Mouse (Mus musculus) forebrain, embryonic 12.5 days (tissue): ENCODE measurements around the gene Ormdl2. TPM values are rescaled to one million over a fixed set of nuclear protein-coding genes. Genes with fewer than 3 reads are reported as not detected.
"Not testable (repeated sequence)": the region's sequence is repeated elsewhere in the genome, so short reads cannot be mapped to it uniquely, and the experiment has no call there.

Experiments used
- ATAC-seq: fragments of 200-750 bp; cut with Nextera tagmentation; 2 replicates; pipeline ENCODE4 v1.8.0; 2017; ENCODE audit warnings: moderate TSS enrichment; ENCODE audit not compliant: low FRiP score
- H3K27ac ChIP-seq: fragments of 300-500 bp; sonication (generic); 2 replicates; pipeline ENCODE4 v1.5.1; 2016; ENCODE audit warnings: mild to moderate bottlenecking
- H3K27me3 ChIP-seq: fragments of 300-500 bp; sonication (generic); 2 replicates; pipeline ENCODE4 v1.6.1; 2016; ENCODE audit warnings: mild to moderate bottlenecking
- H3K36me3 ChIP-seq: fragments of 300-500 bp; sonication (generic); replicated peaks from 2 replicates; pipeline ENCODE4 v1.6.1; 2016; ENCODE audit warnings: mild to moderate bottlenecking
- H3K4me1 ChIP-seq: fragments of 300-500 bp; sonication (generic); 2 replicates; pipeline ENCODE4 v1.6.1; 2016
- H3K4me2 ChIP-seq: fragments of 300-500 bp; sonication (generic); 2 replicates; pipeline ENCODE4 v1.6.1; 2016; ENCODE audit warnings: mild to moderate bottlenecking, moderate library complexity
- H3K4me3 ChIP-seq: fragments of 300-500 bp; sonication (generic); replicated peaks from 2 replicates; pipeline ENCODE4 v1.5.1; 2016; ENCODE audit warnings: mild to moderate bottlenecking
- H3K9ac ChIP-seq: fragments of 300-500 bp; sonication (generic); 2 replicates; pipeline ENCODE4 v1.6.1; 2016; ENCODE audit warnings: mild to moderate bottlenecking
- H3K9me3 ChIP-seq: fragments of 300-500 bp; sonication (generic); 2 replicates; pipeline ENCODE4 v1.6.1; 2016
- WGBS: fragments of 180-500 bp; shearing (Covaris S2); methylation state at CpG from one replicate; pipeline ENCODE4 v1.1.7; 2016; 5-methylcytosine and 5-hydroxymethylcytosine counted together
- polyA plus RNA-seq: library from polyadenylated mRNA; unstranded; fragments of >200 nt; fragmentation: Nextera tagmentation; extraction: Ambion mirVana; gene quantifications from 2 replicates; pipeline ENCODE4 v1.2.1, GENCODE M21; 2016

Gene Ormdl2
- polyA plus RNA-seq, 1 experiment from 2014 or later = 47.4 TPM

- Histone ChIP-seq H3K36me3 (peaks cover 29% of the 10 kb centered on the region), H3K27me3 (no peaks in the 10 kb centered on the region), H3K9me3 (no peaks in the 10 kb centered on the region), H3K27ac (no peak overlapping the region), H3K9ac (no peak overlapping the region), H3K4me3 (no peak overlapping the region), H3K4me2 (no peak overlapping the region), H3K4me1 (peaks cover 18% of the 10 kb centered on the region)
- no peak for ATAC-seq
- 97% methylated on average over 9 of the region's 9 CpGs for WGBS
Measured at GRCm38 (mm10) chr10:128823821-128824220, 2.4 kb upstream of the Ormdl2 start.

GRCm38 (mm10) chr10:128823087-128823486 is 1.6 kb upstream of the Ormdl2 start:
- Histone ChIP-seq H3K4me1 (peaks cover 18% of the 10 kb centered on the region), H3K4me2 (peak overlapping the region; percentile 78), H3K36me3 (peaks cover 34% of the 10 kb centered on the region), H3K4me3 (peak overlapping the region; percentile 74)
- not testable (repeated sequence) for ATAC-seq, H3K9me3 ChIP-seq, H3K9ac ChIP-seq, H3K27ac ChIP-seq, H3K27me3 ChIP-seq
- WGBS = 74% methylated on average over 4 of the region's 4 CpGs

GRCm38 (mm10) chr10:128822135-128822534 is 690 bp upstream of the Ormdl2 start:
- H3K4me1 ChIP-seq = peaks cover 18% of the 10 kb centered on the region
- ATAC-seq = peak; percentile 12; the same call in 1 of the 2 replicates
- peak overlapping the region; percentile 78 for H3K4me2 ChIP-seq
- H3K27ac ChIP-seq = no peak overlapping the region; the same call in 1 of the 2 replicates
- no peaks in the 10 kb centered on the region for H3K27me3 ChIP-seq
- peaks cover 37% of the 10 kb centered on the region for H3K36me3 ChIP-seq
- no peaks in the 10 kb centered on the region for H3K9me3 ChIP-seq
- 5% methylated on average over 13 of the region's 13 CpGs for WGBS
- H3K4me3 ChIP-seq = peak overlapping the region; percentile 74
- H3K9ac ChIP-seq = peak overlapping the region; percentile 76

GRCm38 (mm10) chr10:128820217-128820616 is 1.2 kb downstream of the Ormdl2 start:
- no peak for ATAC-seq

GRCm38 (mm10) chr10:128817033-128817432 is 4.4 kb downstream of the Ormdl2 start, which contains the start of gene Sarnp:
Gene Sarnp (plus strand): TSS chr10:128817333.
- no peak within 1 kb of the TSS for H3K4me3 ChIP-seq
- WGBS = 92% methylated on average over 13 of the region's 13 CpGs
- H3K27ac ChIP-seq = no peak within 1 kb of the TSS
- H3K9me3 ChIP-seq = no peaks in the 10 kb centered on the region
- no peak within 1 kb of the TSS for H3K4me2 ChIP-seq
- no peaks in the 10 kb centered on the region for H3K27me3 ChIP-seq
- H3K36me3 ChIP-seq = peaks cover 65% of the 10 kb centered on the region
- H3K4me1 ChIP-seq = peaks cover 9% of the 10 kb centered on the region
- no peak within 1 kb of the TSS for H3K9ac ChIP-seq
- no peak for ATAC-seq

More at GRCm38 (mm10) chr10:128820217-128820616, 1.2 kb downstream of the Ormdl2 start:
- no peak overlapping the region for H3K4me3 ChIP-seq
- no peaks in the 10 kb centered on the region for H3K27me3 ChIP-seq
- H3K9ac ChIP-seq = no peak overlapping the region
- no peak overlapping the region for H3K27ac ChIP-seq
- peaks cover 47% of the 10 kb centered on the region for H3K36me3 ChIP-seq
- no peak overlapping the region for H3K4me2 ChIP-seq
- H3K4me1 ChIP-seq = peaks cover 18% of the 10 kb centered on the region
- no peaks in the 10 kb centered on the region for H3K9me3 ChIP-seq
- 91% methylated on average over 4 of the region's 4 CpGs for WGBS

GRCm38 (mm10) chr10:128807018-128807417 is 14.4 kb downstream of the Ormdl2 start:
- H3K36me3 ChIP-seq = peaks cover 26% of the 10 kb centered on the region
- H3K9me3 ChIP-seq = no peaks in the 10 kb centered on the region
- peak overlapping the region; percentile 70 for H3K4me2 ChIP-seq
- H3K27ac ChIP-seq = no peak overlapping the region
- 94% methylated on average over 8 of the region's 8 CpGs for WGBS
- no peak for ATAC-seq
- H3K27me3 ChIP-seq = no peaks in the 10 kb centered on the region
- peak overlapping the region; percentile 74 for H3K9ac ChIP-seq
- H3K4me3 ChIP-seq = peak overlapping the region; percentile 69
- H3K4me1 ChIP-seq = peaks cover 56% of the 10 kb centered on the region

- WGBS = 70% methylated on average over 6 of the region's 6 CpGs
- H3K36me3 ChIP-seq = peaks cover 36% of the 10 kb centered on the region
Measured at GRCm38 (mm10) chr10:128806086-128806485, 15.4 kb downstream of the Ormdl2 start.

GRCm38 (mm10) chr10:128805092-128806000 is 16.1 kb downstream of the Ormdl2 start:
- peaks cover 56% of the 10 kb centered on the region for H3K4me1 ChIP-seq
- H3K9ac ChIP-seq = peak overlapping the region; percentile 74
- peak overlapping the region; percentile 69 for H3K4me3 ChIP-seq
- ATAC-seq = peak; percentile 91
- no peaks in the 10 kb centered on the region for H3K9me3 ChIP-seq
- peaks cover 43% of the 10 kb centered on the region for H3K36me3 ChIP-seq
- H3K4me2 ChIP-seq = peak overlapping the region; percentile 70
- under 1% methylated on average over 68 of the region's 70 CpGs for WGBS
- H3K27ac ChIP-seq = peak overlapping the region; percentile 97
- no peaks in the 10 kb centered on the region for H3K27me3 ChIP-seq

More at GRCm38 (mm10) chr10:128806086-128806485, 15.4 kb downstream of the Ormdl2 start:
- Histone ChIP-seq H3K4me1 (peaks cover 56% of the 10 kb centered on the region), H3K9me3 (no peaks in the 10 kb centered on the region), H3K4me3 (peak overlapping the region; percentile 69), H3K27ac (peak overlapping the region; percentile 97), H3K9ac (peak overlapping the region; percentile 74), H3K4me2 (peak overlapping the region; percentile 70), H3K27me3 (no peaks in the 10 kb centered on the region)
- ATAC-seq = no peak

- peak within 1 kb of the TSS; percentile 69 for H3K4me3 ChIP-seq
- H3K4me2 ChIP-seq = peak within 1 kb of the TSS; percentile 70
- no peaks in the 10 kb centered on the region for H3K27me3 ChIP-seq
- 1% methylated on average over 28 of the region's 28 CpGs for WGBS
- H3K9me3 ChIP-seq = no peaks in the 10 kb centered on the region
- peaks cover 53% of the 10 kb centered on the region for H3K4me1 ChIP-seq
- H3K9ac ChIP-seq = peak within 1 kb of the TSS; percentile 74
- peak; percentile 75 for ATAC-seq
- peak within 1 kb of the TSS; percentile 97 for H3K27ac ChIP-seq
- H3K36me3 ChIP-seq = peaks cover 47% of the 10 kb centered on the region
Measured at GRCm38 (mm10) chr10:128804271-128805091, 17.0 kb downstream of the Ormdl2 start, which contains the start of gene Tmem198b. Gene Tmem198b (minus strand): TSS chr10:128804370.

GRCm38 (mm10) chr10:128803771-128804270 is 17.6 kb downstream of the Ormdl2 start, which contains the start of gene Dnajc14:
Gene Dnajc14 (plus strand): TSS chr10:128804062.
- under 1% methylated on average over 14 of the region's 14 CpGs for WGBS
- Histone ChIP-seq H3K9ac (peak within 1 kb of the TSS; percentile 74), H3K27ac (peak within 1 kb of the TSS; percentile 97), H3K4me3 (peak within 1 kb of the TSS; percentile 69), H3K4me2 (peak within 1 kb of the TSS; percentile 70), H3K9me3 (no peaks in the 10 kb centered on the region), H3K4me1 (peaks cover 46% of the 10 kb centered on the region), H3K27me3 (no peaks in the 10 kb centered on the region), H3K36me3 (peaks cover 46% of the 10 kb centered on the region)
- ATAC-seq = peak; percentile 37

- Histone ChIP-seq H3K36me3 (peaks cover 41% of the 10 kb centered on the region), H3K27ac (peak overlapping the region; percentile 97), H3K4me1 (peaks cover 42% of the 10 kb centered on the region), H3K9me3 (no peaks in the 10 kb centered on the region), H3K9ac (peak overlapping the region; percentile 74), H3K4me3 (peak overlapping the region; percentile 69), H3K27me3 (no peaks in the 10 kb centered on the region), H3K4me2 (peak overlapping the region; percentile 70)
- WGBS = 15% methylated on average over 6 of the region's 6 CpGs
- ATAC-seq = no peak
Measured at GRCm38 (mm10) chr10:128803361-128803760, 18.1 kb downstream of the Ormdl2 start.
